Mouse (Mus musculus): ENCODE measurements around the gene Smox. TPM values are rescaled to one million over a fixed set of nuclear protein-coding genes. Genes with fewer than 3 reads are reported as not detected.

The Smox gene
- polyA plus RNA-seq (2017; shearing (Covaris generic)) = 33.2 TPM

GRCm38 (mm10) chr2:131491196-131491595 lies at the start of gene Smox:
Smox (plus strand) TSS chr2:131491496.

GRCm38 (mm10) chr2:131561891-131562585 lies 70.7 kb downstream of the Smox start, which contains the start of gene Adra1d:
Adra1d (minus strand) TSS chr2:131562283.

Other genes starting within 250 kb of the Smox start
- gene Pank2, start 229.0 kb upstream of the Smox start, polyA plus RNA-seq (2017; shearing (Covaris generic)) = 10.8 TPM
- gene Rnf24, start 138.6 kb upstream of the Smox start, polyA plus RNA-seq (2017; shearing (Covaris generic)) = 1.9 TPM
- not detected for gene Adra1d, start 70.8 kb downstream of the Smox start, polyA plus RNA-seq (2017; shearing (Covaris generic))